Mouse (Mus musculus) c-Kit-positive CD71-negative TER-119-negative erythroid progenitor cells, embryonic 14.5 days (primary cell): ENCODE measurements around the gene Cops3.

ENCODE experiments used
- DNase-seq: peaks from one replicate; pipeline ENCODE4 v3.0.0-alpha.2; 2013; ENCODE audit warnings: low read depth

Gene Cops3

DNA sequence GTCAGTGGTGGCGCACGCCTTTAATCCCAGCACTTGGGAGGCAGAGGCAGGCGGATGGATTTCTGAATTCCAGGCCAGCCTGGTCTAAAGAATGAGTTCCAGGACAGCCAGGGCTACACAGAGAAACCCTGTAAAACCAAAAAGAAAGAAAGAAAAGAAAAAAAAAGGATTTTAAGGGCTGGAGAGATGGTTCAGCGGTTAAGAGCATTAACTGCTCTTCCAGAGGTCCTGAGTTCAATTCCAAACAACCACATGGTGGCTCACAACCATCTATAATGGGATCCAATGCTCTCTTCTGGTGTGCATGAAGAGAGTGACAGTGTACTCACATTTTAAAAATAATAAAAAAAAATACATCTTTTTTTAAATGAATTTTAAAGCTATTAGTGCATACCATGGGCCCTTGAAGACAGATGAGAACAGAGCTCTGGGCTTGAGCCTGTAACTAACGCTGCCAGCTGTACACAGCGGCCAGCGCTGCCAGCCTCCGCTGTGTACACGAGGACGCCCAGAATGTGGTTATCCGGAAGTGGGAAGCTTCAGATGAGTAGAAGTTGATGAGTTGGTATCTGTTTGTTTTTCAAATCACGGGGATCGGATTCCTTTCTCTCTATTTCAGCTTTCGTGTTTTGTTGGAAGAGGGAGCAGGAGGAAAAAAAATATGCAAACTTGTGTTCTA is 29.0 kb downstream of the Cops3 start:
- no peak for DNase-seq

DNA sequence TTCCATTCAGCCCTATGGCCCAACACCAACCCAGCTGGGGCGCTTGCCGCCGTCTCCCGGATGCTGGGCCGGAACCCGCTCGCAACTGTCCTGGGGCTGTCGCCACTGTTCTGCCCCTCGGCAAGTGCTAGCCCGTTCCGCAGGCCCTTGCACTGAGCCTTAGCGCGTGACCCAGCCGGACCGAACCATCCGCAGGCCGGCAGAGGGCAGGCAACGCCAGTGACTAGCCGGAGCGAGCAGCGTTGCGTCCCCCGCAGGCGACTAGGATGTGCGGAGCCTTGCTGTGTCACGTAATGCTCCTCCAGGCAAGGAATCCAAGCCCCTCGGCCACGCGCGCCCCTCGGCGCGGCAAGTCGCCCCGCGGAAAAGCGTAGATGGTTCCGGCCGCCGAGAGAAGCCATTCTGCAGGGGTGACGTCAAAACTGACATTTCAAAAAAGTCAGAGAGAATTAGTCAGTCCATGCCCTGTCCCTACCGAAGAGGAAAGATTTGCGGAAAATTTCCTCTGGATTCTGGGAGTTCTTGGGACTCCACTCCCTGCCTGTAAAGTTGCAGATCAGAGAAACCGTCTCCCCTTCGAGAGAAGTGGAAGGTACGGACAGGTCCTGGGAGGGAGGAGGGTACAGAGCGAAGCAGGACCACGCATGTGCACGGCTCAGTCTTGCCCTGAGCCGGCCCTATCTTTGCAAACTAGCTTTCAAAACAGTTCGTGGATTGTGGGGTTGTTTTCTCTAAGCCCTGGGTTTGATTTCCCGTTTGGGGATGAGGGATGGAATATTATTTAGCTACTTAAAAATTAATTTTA is 29.8 kb downstream of the Cops3 start, which contains the start of gene Flcn:
Gene Flcn (minus strand): TSS at position 347 of the 805 bp plus-strand sequence.
- peak; percentile 65 for DNase-seq

DNA sequence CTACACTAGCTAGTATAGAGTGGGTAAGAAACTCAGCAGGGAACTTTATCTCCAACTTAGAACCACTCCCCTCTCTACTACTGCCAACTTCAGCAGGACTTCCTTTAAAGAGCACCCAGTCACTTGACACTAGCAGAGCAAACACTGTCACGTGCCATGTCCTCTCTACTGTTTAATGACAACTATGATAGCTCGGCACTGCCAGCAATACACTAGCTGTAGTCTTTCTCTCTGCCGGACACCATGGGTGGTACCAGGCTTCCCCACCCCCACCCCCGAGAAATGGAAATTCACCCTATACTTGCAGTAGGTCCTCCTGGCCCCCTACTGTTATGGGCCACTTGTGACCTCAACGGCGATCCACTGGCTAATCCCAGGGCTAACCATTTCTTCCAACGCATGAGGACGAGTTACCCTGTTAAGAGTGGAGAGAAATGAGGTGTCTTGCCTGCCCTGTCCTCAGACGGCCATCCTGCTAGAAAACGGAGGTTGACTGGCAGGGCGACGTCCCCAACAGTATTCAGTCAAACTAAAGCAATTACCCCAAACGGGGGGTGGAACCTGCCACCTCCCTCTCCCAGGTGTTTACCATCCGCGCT is 30.5 kb downstream of the Cops3 start:
- DNase-seq, result peak; percentile 38

DNA sequence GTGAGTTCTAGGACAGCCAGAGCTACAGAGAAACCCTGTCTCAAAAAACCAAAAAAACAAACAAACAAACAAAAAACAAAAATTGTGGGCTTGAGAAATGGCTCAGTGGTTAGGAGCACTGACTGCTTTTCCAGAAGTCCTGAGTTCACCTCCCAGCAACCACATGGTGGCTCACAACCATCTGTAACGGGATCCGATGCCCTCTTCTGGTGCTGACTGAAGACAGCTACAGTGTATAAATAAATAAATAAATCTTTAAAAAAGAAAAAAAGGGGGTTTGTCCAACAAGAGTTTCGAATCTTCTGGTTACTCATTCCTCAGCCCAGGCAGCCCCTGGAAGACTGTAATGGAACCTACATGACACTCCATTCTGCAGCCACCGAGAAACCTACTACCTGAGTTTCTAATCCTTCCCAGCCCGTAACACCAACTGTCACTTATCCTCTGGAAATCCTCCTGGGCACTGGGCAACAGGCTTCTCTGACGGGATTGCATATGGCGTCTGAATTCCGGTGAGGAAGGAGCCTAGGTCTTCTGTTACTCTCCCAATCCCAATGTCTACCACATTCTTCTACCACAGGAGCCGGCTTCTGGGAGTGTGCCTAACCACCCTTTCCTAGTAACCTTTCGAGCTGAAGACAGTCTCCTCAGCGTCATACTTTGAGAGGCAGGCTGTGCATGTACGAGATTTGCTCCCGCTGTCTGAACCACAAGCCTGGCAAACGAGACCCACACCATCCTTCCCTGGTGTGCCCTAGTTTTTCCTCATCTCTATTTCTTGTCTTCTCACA is 31.3 kb downstream of the Cops3 start:
- no peak for DNase-seq

DNA sequence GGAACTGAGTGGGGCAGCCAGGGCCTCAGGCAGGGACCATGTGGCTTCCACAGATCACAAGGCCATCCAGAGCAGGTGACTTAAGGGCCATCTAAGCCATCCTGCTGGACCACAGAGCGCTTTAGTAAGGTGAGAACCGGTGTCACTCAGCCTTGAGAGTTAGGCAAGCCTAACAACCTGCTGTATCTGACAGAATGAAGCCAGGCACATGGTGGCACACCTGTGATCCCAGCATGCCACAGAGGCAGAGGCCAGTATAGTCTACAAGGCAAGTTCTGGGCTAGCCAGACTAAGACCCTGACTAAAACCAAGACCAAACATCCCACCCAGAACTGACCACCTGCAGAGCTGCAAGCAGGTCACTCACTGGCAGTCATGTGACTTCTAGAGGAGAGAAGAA is 34.0 kb downstream of the Cops3 start:
- DNase-seq, result no peak

DNA sequence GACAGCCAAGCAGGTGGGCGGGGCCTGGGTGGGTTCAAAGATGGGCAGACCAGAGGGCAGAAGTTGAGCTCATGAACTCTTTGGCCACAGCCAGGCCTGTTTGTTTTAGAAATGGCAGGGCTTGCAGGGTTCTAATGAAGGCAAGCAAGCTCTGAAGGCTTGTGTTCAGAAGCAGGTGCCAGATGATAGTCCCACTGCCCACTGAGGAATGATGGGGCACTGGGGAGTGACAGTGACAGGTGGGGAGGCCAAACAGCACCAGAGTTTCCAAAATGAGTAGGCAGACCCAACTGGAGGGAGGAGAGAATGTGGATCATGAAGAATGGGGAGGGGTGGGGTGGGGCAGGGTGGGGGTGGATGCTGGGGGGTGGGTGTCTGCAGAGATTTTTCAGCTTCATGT is 34.4 kb downstream of the Cops3 start:
- no peak for DNase-seq

DNA sequence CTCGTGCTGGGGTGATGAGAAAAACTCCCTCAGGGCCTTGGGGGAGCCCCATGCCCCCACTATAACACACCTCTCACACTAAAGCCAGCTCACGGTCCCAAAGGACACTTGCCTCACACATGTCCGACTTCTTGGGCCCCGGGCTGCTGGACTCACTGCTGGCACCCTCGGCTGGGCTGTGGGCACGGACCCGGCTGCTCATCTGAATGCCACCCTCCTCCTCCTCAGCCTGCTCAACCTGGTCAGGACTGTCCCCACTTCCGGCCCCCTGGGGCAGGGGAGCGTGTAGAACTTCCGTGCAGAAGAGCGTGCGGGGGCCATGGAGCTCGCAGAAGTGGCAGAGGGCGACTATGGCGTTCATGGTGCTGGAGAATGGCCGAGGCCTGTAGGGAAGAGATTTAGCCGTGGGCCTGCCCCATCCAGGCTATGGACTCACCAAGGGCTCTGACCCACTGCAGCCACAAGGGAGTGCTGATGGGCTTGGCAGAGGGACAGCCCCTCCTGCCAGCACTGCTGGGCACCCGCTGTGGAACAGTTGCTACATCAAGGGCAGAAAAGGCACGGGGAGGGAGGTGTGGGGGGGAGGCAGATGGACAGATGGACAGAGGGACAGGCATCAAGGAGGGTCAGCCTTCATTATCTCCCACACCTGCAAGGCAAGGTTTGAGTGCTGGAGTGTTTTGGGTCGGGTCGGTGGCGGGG is 35.1 kb downstream of the Cops3 start:
- no peak for DNase-seq

DNA sequence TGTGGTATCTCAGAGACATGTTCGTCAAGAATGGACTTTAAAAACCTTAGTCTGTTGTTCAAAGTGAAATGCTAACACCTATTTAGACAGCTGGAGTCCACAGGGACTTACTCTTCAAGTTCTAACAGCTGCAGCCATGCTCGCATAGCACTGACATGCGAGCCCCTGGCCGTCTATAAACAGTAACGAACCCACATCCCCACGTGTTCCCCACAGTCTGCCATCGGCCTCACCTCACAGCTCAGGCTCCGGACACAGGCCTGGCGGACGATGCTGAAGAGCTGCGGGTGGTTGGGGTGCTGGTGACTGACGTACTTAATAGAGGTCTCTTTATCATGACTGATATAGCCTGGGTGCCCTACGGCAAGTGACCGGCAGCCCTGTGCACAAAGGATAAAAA is 36.1 kb downstream of the Cops3 start:
- no peak for DNase-seq

DNA sequence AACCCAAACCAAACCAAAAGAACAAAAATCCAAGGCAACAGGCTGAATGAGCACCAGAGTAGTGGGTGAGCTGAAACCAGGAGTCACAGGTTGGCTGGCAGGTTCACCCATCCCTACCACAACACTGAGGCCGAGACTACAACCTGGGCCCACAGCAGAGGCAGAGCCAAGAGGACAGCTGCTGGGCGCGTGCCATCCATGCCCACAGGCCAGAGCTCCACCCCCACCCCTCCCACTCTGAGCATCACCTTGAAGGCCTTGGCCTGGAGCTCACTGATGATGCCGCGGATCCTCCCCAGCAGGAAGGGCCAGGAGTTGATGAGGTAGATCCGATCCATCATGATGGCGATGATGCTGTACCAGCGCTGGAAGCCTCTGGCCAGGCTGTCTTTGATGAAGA is 37.8 kb downstream of the Cops3 start:
- no peak for DNase-seq

DNA sequence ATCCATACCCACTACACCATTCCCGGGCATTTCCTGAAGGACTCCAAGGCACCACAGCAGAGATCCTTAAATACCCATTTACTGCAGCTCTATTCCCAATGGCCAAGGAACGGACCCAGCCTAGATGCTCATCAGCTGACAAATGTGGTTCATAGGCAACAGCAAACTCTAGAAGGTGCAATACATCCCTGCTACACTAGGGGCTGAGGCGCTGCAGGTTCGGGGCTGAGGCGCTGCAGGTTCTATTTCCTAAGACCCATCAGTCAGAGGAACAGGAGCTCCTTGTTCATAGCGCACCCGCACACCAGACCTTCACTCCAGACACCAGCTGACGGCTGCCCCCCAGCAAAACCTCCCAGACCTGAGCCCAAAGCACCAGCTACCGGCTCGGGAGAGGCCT is 39.2 kb downstream of the Cops3 start:
- no peak for DNase-seq

DNA sequence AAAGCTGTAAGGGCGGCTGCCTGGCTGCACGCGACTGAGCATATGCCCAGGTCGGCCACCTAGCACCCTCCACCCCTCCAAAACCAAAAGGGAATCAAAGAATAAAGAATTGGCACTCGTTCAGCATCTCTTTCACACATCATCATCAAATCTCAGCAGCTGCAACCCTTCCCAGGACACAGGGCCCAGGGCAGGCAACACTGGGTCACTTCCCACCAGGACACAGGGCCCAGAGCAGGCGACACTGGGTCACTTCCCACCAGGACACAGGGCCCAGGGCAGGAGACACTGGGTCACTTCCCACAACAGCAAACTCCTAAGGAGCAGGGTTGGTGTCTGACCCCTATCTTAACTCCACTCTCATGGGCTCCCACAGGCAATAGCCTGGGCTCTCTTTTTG is 46.2 kb downstream of the Cops3 start:
- no peak for DNase-seq

DNA sequence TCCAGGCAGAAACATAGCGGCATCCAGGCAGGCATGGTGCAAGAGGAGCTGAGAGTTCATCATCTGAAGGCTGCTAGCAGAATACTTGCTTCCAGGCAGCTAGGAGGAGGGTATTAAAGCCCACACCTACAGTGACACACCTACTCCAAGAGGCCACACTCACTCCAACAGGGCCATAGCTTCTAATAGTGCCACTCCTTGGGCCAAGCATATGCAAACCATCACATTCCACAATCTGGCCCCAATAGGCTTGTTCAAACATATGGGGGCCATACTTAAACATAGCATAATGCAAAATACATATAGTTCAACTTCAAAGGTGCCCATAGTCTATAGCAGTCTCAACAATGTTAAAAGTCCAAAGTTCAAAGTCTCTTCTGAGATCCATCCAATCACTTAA is 50.3 kb downstream of the Cops3 start:
- no peak for DNase-seq

DNA sequence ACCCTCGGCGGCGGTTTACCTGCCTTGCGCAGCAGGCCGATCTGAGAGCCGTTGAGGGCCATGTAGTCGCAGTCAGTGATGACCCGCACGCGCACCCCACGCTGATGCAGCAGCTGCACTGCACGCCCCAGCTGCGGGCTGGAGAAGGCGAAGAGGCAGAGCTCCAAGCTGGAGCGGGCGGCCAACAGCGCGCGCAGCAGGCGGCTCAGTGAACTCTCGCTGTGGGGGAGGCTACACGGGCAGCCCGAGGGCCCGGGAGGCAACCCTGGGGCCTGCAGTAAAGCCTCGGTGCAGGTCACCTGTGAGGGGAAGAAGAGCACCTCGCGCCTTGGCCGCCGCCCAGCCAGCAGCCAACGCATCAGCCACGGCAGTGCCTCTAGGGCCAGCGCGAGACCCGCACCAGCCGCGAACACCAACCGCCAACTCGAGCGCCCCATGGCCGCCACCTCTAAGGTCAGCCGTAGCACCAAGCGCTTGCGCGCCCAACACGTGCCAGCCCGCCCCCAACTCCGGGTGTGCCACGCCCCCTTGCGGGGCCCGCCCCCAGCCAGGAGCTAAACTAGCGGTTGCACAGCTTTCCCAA is 52.3 kb downstream of the Cops3 start, which contains the start of gene Pld6:
Gene Pld6 (minus strand): TSS at position 447 of the 583 bp plus-strand sequence.
- DNase-seq, result peak; percentile 59

DNA sequence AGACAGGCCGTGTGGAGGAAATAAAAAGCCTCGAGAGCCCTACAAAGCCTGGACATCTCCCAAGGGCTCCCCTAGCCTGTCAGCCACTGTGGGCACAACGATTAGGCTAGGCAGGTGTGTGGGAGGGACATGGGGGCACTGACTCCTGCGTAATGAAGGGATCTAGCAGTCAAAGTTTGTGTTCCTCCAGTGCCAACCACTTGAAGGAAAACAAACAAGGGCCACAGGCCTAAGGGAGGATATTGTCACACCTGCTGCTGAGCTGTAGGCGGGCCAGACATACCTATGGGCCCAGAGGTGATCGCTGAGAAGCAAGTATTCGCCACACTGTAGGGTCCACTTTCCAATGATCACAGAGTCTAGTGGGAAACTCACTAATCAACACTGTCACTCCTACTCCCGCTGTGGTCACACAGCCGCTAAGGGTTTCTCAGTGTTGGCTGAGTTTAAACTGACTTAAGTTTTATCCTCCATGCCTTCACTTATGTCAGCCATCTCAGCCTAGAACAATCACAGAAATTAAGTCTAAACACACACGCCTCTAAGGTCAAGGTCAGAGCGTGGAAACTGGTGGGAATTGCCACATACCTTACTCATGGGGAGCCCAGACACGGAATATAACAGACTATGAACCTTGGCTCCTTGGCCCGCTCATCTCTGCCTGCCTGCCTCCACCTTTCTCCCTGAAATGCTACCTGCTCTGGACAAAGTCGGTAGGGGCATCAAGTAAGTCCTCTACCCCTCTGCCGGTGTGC is 53.0 kb downstream of the Cops3 start:
- no peak for DNase-seq

DNA sequence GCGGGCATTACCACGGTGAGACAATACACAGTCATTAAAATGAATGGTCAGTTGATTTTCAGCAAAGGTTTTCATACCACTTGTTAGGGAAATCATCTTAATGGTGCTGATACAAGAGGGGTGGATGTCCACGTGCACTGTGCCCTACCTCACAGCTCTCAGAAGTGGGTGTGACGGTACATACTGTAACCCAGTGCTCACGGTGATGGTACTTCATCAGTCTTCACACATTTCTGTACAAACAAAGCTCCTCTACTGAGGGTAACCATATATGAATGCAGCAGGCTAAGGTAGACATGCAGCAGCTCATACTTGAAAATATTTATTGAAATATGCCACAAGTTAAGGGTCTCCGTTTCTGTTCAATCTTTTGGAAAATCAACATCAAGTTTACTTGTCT is 56.0 kb downstream of the Cops3 start:
- DNase-seq, result no peak

DNA sequence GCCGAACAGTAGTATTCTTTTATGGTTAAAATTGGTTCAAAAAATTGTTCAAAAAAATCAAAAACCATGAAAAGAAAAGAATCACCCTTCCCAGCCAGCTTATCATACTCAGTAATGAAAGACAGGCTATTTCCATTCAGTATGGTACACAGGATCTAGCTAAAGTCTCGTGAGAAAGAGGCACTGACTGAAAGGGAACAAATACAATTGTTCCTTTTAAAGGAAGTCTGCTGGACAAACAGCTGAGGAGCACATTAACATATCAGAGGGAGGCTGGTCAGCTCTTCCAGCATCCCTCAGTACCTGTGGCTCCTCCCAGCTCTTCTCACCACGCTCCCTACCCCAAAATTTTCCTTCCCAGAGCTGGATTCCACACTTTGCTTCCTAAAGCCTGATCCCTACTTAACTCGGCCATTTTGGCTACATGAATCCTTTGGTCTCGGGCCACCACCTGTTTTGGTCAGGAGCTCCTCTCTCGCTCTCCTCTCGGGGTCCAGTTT is 57.5 kb downstream of the Cops3 start:
- no peak for DNase-seq

DNA sequence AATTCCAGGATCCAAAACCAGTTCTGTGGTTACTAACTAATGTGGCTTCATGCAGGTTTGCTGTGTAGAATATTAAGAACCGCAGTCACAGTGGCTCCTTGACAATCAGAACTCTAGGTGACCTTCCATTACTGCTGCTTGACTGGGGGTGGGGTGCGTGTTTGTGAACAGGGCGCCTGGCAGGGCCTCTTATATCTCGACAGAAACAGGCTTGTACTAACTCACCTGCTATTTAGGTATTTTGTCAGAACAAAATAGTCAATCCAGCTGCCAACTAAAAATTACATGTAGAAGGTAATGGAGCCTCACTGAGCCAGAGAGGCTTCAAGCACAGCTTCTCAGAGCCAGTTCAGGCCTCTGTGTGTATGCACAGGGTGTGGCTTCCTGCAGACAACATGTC is 59.4 kb downstream of the Cops3 start:
- no peak for DNase-seq

DNA sequence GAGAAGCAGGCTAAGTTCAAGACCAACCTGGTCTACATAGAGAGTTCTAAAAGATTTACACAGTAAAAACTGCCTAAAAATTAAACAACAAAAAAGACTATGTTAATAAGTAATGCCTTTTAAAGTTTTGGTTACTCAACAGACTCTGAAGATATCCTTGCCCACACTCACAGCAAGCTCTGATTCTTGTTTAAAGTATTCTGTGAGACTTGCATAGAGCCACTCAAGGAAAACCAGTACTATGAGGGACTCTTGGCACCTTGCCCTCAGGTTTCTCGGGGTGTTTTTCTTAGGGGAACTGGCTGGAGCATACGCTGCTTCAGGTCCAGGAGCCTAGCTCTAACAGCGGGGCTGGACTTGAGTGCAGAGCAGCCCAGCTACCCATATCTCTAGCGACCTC is 60.2 kb downstream of the Cops3 start:
- DNase-seq, result no peak

DNA sequence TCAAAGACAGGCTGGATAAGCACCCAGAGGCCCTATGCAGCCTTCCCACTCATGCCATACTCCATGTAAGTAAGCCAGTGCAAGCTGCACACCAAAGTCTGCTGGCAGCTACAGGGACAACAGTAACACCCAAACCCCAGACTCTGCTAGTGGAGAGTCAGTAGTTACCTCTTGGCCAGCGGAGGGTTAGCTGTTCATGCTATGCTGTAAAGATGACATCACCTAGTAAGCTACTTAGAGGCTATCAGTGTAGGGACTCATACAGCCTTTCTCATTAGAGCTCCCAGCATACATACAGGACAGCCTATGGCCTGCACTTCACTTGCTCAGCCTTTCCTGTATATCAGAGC is 60.8 kb downstream of the Cops3 start:
- DNase-seq, result no peak

DNA sequence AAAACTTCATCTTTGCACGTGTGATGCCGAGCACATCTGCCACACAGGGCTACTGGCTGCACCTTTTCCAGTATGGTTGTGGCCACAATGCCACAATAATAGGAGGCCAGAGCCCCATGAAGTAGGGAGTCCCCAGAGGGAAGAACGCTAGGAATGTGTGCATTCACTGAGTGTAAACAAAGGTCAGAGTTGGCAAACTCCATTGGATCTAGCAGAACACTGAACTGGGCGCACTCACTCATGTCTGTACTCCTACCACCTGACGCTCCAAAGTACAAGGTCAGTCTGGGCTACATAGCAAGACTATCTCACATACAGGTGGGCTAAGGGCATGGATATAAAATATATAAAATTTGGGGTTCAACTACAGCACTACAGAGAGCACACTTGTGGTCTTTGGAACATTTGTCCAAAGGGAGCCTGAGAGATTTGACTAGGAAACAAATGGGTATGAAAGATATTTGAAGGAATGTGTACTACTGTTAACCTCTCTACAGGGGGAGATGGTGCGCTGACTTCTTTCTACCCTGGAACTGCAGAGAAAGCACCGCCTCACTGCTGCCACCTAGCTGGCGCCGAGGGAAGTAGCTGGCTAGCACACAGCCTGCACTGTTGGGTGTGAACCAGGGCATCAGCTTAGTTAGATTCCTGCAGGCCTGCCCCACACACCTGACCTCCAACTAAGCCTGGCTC is 61.3 kb downstream of the Cops3 start:
- peak; percentile 84 for DNase-seq
